Mouse (Mus musculus) adrenal gland, adult (tissue): ENCODE results near the gene Stac3.

Experiments used
- DNase-seq, 2 experiments: peaks; one replicate each; pipeline ENCODE4 v3.0.0; 2022 to 2023; ENCODE audit warnings: low spot score in 1 of 2; ENCODE audit not compliant: inconsistent age in 2 of 2

Gene Stac3

DNA sequence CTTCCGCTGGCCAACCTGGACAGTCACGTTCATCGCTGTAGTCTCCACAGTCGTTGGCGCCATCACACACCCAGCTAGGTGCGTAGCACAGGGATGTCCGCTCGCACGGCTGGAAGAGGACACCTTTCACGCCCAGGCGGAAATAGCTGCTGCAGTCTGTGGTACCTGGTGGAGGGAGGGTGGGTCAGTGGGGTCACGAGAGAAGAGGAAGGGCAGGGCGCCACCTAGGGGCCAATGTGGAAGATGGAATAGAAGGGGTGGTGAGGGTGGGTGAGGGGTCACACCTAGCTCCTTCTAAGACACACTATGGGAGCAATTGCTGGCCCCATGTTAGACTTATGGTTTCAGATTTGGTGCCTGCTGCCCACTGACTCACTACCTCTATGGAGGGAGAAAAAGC lies 55.9 kb downstream of the Stac3 start:
- no peak for DNase-seq
